Mouse (Mus musculus): ENCODE measurements at regions not wholly inside any gene's neighbourhood (a gene's known extent, or its start where the extent isn't known, plus 50 kb on each side); places are given as distances from the start of the nearest gene placed in this dataset.

DNA sequence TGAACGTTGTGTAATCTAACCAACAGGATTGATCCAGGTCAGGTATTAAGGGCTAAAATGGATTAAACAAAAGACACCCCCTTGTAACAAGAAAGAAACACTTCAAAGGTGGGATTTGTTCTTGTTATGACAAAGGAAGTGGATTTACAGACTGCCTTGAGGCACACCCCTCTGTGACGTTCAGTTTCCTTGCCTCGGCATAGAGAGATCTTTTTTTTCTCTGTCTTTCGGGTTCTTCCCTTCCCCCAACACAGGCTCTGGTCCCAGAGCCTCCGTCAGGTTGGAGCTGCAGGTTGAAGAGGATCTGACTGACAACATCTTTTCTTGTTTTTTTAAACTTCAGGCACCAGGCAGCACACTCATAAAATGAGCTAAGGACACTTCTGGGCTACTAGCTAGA, 69.8 kb upstream of the Tmem260 start:
- in situ Hi-C loops (cut with MboI; ENCODE audit: low pct_unique_long_range_greater_than_20kb in 1 of 2, low sequenced_read_pairs in 2 of 2, unreplicated experiment in 1 of 2): loop anchor here in 1 of 2 experiments (10.0 kb wide), 1 partner anchor 109 kb away; no protein-coding TSS in a partner anchor
